Mouse (Mus musculus) CH12F3 (cell line): ENCODE measurements around the gene Rnps1.

Source experiments
- in situ Hi-C: fragments of 300-500 bp; cut with MboI; formaldehyde crosslinking; loops from 2 replicates; pipeline ENCODE4 v1.14.3; 2020; ENCODE audit warnings: low sequenced_read_pairs

Rnps1 gene

DNA sequence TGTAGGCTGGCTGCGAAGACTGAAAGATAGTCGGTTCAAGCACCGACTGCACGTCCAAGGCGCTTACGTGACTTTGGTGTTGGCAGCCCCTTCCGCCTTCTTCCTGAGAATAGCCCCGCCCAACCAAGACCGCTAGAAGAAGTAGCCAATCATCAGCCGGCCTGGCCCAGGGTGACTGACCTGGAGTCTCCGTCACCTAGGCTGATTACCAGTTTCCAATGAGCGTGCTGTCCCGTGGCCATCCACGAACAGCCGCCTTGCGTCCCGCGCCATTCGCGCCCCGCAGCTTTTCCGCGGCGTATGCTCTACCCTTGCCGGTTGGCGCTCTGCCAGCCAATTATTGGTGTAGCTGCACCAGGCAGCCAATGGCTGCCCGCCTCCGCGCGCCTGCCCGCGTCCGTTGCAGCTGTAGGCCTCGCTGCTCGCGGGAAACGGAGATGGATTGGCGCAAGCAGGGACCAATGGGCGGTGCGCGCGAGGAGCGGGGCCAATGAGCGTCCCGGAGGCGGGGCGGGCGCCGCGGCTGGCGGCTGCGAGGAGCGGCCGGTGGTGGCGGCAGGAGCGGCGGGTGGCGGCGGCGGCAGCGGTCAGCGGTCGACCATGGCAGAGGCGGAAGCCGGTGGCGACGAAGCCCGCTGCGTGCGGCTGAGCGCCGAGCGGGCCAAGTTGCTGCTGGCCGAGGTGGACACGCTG, 55.7 kb downstream of the Rnps1 start, which contains the start of the genes E4f1 and Pgp:
TSS of gene E4f1 (minus strand) at position 404 of the 693 bp plus-strand sequence.
TSS of gene Pgp (plus strand) at position 483 of the 693 bp plus-strand sequence.
- in situ Hi-C loops, result no loop called here

- in situ Hi-C loops, result no loop called here
Observed at GRCm38 (mm10) chr17:24470701-24471527, 56.5 kb downstream of the Rnps1 start.

DNA sequence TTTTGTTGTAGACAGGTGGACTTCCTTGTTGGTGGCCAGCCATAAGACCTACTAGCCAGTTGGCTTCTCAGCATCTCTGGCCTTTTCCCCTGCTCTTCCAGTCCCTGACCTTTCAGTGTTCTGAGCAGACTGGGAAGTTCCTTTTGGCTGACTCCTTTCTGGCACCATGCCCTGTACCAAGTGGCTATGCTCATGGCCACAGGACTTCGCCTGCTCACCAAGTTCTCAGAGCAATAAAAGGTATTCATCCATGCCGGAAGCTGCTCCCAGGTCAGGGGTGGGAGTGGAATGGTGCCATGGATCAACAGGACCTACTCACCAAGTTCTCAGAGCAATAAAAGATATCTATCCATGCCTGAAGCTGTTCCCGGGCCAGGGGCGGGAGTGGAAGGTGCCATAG, 58.1 kb downstream of the Rnps1 start:
- in situ Hi-C loops, result no loop called here

GRCm38 (mm10) chr17:24473612-24474275, 59.4 kb downstream of the Rnps1 start, which contains the start of gene Bricd5:
Gene Bricd5, plus strand, starts transcription at chr17:24473884.
- in situ Hi-C loops, result no loop called here

GRCm38 (mm10) chr17:24474557-24474956, 60.2 kb downstream of the Rnps1 start:
- in situ Hi-C loops, result no loop called here
